Mouse (Mus musculus) G1E (cell line): ENCODE results near the gene Gpr35.

Experiments
- CTCF ChIP-seq: IDR thresholded peaks from 2 replicates; pipeline ENCODE4 v1.5.1; 2012; ENCODE audit warnings: low read depth, low read length, inconsistent platforms, mixed read lengths
- GATA1 ChIP-seq: IDR thresholded peaks from 2 replicates; pipeline ENCODE4 v1.6.1; 2012; ENCODE audit warnings: borderline replicate concordance, low read length, inconsistent platforms, mixed read lengths
- TAL1 ChIP-seq: conservative IDR thresholded peaks from 2 replicates; pipeline ENCODE4 v1.6.1; 2012; ENCODE audit warnings: low read depth, low read length, inconsistent platforms, mixed read lengths

GRCm38 (mm10) chr1:92943219-92943989, 7.3 kb upstream of the Gpr35 start:
- TF ChIP-seq TAL1: no peak
- no peak for TF ChIP-seq CTCF
- TF ChIP-seq GATA1: no peak
